Mouse (Mus musculus): ENCODE measurements around the gene Psmd8. TPM values are rescaled to one million over a fixed set of nuclear protein-coding genes. Genes with fewer than 3 reads are reported as not detected.

The Psmd8 gene
- polyA plus RNA-seq (2012; rRNA removed): 276 and 299 TPM in 2 replicates

GRCm38 (mm10) chr7:29180077-29180853 lies at the start of gene Psmd8:
Psmd8 (minus strand) TSS chr7:29180701.

GRCm38 (mm10) chr7:29213675-29214082 lies 33.2 kb upstream of the Psmd8 start, which contains the start of gene Catsperg1:
Catsperg1 (minus strand) TSS chr7:29214035.

DNA sequence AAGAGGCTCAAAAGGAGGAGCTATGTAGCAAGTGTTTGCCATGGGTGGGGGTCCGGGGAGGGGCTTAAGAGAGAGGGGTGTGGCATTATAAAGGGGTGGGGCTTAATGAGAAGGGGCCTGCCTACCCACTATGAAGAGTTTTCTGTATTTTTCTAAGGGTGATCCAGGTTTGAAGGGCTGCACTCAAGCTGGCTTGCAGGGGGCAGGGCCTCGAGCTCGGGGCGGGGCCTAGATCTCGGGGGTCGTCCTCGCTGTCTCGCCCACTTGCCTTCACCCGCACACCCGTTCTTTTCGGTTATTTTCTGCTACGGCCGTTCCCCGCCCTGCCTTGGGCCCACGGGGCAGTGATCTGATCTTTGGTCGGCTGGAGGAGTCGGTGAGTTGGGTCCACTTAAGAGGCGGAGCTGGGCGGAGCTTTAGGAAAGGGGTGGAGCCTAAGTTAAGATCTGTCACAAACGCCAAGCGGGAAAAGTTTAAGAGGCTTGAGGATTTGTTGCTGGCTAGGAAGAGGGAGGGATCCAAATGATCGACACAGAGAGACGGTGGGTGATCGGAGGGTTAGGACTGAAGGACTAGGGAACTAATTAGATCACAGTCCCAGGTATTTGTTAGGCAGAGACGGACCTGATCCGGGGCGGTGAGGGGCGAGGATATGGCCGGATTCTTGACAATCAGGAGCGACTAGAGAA lies 10.3 kb downstream of the Psmd8 start, which contains the start of the genes Ggn and Spred3:
Ggn (plus strand) TSS at position 145 of the 689 bp plus-strand sequence.
Spred3 (minus strand) TSS at position 346 of the 689 bp plus-strand sequence.

DNA sequence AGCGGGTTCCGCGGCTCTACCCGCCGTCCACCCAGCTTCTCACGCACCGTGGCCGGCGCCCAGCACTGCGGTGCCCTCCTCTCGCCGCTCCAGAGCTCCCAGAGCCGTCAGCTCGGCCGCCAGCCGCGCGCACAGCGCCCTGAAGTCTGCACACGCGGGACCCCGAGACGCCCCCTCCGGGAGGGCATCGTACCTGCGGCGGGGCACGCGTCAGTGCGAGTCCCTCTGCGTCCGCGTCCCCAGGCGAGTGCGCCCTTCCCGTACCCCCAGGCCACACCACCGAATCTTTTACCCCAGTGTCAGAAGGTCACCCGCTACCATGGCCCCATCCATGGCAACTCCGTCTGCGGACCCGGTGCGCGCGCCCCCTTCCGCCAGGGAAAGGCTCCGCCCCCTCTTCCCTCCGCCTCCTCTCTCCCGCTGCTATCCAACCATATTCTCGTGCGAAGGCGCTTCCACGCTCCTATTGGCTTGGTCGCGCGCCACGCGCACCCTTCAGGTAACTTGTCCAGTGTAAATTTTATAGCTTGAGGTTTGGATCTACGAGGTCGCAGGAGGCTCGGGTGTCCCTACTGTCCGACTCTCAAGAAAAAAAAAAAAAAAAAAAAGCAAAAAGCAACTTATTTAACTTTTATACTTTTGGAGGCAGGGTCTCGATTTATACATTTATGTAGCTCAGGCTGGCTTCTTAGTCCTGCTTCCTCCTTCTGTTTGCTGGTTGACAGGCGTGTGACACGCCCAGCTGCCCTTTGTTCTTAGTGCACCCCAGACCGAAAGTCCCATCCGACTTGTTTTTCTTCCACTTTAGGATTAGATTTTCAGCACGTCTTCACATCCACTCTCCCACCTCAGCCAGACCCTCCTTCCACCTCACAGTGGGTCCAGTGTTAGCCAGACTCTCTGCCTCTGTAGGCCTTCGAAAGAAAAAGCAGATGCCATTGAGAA lies 24.4 kb downstream of the Psmd8 start, which contains the start of gene Fam98c:
Fam98c (minus strand) TSS at position 397 of the 945 bp plus-strand sequence.

GRCm38 (mm10) chr7:29134693-29135386 lies 45.7 kb downstream of the Psmd8 start, which contains the start of gene Rasgrp4:
Rasgrp4 (plus strand) TSS chr7:29134851.

GRCm38 (mm10) chr7:29124970-29125369 lies 55.5 kb downstream of the Psmd8 start, which contains the start of gene Ryr1:
Ryr1 (minus strand) TSS chr7:29125179.

Other genes with a start within 250 kb of the Psmd8 start
- 159 and 181 TPM in 2 replicates for gene Actn4, start 218.4 kb downstream of the Psmd8 start, polyA plus RNA-seq (2012; rRNA removed)
- 433 and 449 TPM in 2 replicates for gene Eif3k, start 198.8 kb downstream of the Psmd8 start, polyA plus RNA-seq (2012; rRNA removed)
- gene Map4k1, start 198.7 kb downstream of the Psmd8 start, polyA plus RNA-seq (2012; rRNA removed): 7.6 and 9.0 TPM in 2 replicates
- 9.3 and 12.9 TPM in 2 replicates for gene Ryr1, start 55.5 kb downstream of the Psmd8 start, polyA plus RNA-seq (2012; rRNA removed)
- 3.2 and 3.4 TPM in 2 replicates for gene Rasgrp4, start 45.9 kb downstream of the Psmd8 start, polyA plus RNA-seq (2012; rRNA removed)
- 24.0 and 24.1 TPM in 2 replicates for gene Fam98c, start 24.5 kb downstream of the Psmd8 start, polyA plus RNA-seq (2012; rRNA removed)
- 0.61 and 0.94 TPM in 2 replicates for gene Ggn, start 10.5 kb downstream of the Psmd8 start, polyA plus RNA-seq (2012; rRNA removed)
- gene Spred3, start 10.3 kb downstream of the Psmd8 start, polyA plus RNA-seq (2012; rRNA removed): 27.5 and 29.3 TPM in 2 replicates
- 7.5 and 7.8 TPM in 2 replicates for gene Catsperg1, start 33.3 kb upstream of the Psmd8 start, polyA plus RNA-seq (2012; rRNA removed)
- 1.4 and 3.0 TPM in 2 replicates for gene Kcnk6, start 51.8 kb upstream of the Psmd8 start, polyA plus RNA-seq (2012; rRNA removed)
- gene Yif1b, start 57.6 kb upstream of the Psmd8 start, polyA plus RNA-seq (2012; rRNA removed): 60.7 and 65.4 TPM in 2 replicates
- gene 2200002D01Rik, start 67.8 kb upstream of the Psmd8 start, polyA plus RNA-seq (2012; rRNA removed): 0.25 and 0.85 TPM in 2 replicates
- gene Spint2, start 101.2 kb upstream of the Psmd8 start, polyA plus RNA-seq (2012; rRNA removed): 36.9 and 49.5 TPM in 2 replicates
- 9.3 and 13.2 TPM in 2 replicates for gene Ppp1r14a, start 108.6 kb upstream of the Psmd8 start, polyA plus RNA-seq (2012; rRNA removed)
- gene Dpf1, start 123.2 kb upstream of the Psmd8 start, polyA plus RNA-seq (2012; rRNA removed): 111 and 128 TPM in 2 replicates

All from central nervous system, embryonic 14 days (tissue).